Mouse (Mus musculus): ENCODE data around the gene Dok3. TPM values are rescaled to one million over a fixed set of nuclear protein-coding genes. Genes with fewer than 3 reads are reported as not detected.

Gene Dok3
- polyA plus RNA-seq, 1 experiment, result 0.83 TPM

DNA sequence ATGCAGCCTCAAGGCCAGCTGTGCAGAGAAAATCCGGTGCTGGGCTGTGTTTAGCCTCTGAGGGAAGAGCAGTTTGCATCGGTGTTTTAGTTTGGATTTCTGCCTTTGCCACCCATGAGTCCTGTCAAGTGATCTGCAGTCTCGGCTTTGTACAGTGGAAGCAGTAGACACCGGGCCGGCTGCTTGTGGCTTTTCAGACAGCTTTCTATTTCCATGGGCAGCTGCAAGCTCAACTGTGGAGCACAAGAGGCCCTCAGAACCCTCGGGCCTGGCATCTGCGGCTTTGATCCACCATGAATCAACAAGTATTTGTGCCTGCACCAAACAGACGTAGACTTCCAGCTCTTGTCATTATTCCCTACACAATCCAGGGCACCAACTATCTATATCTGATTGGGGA, 26.7 kb downstream of the Dok3 start:
- peaks cover 49% of the 10 kb centered on the region for H3K79me2 ChIP-seq (ENCODE audit: control insufficient read depth, insufficient read depth)
- H3K27me3 ChIP-seq (ENCODE audit: control insufficient read depth, insufficient read depth, insufficient read length), result no peaks in the 10 kb centered on the region
- H3K79me3 ChIP-seq (ENCODE audit: low read depth), result peaks cover under 1% of the 10 kb centered on the region
- H3K4me3 ChIP-seq (ENCODE audit: insufficient read depth, poor library complexity, severe bottlenecking), result no peak overlapping the region
- TF ChIP-seq MAX (IDR thresholded peaks at IDR 0.05) (no peak), MYOG (IDR thresholded peaks at IDR 0.05; ENCODE audit: control insufficient read depth, extremely low read depth, insufficient read length) (no peak), FOSL1 (IDR thresholded peaks at IDR 0.05; ENCODE audit: insufficient read depth, low read length, poor library complexity, severe bottlenecking) (no peak), CEBPB (IDR thresholded peaks at IDR 0.05; ENCODE audit: low read depth) (no peak), MYOD1 (IDR thresholded peaks at IDR 0.05; ENCODE audit: control insufficient read depth, insufficient read length, low read depth) (no peak), CTCF (IDR thresholded peaks at IDR 0.05; ENCODE audit: control insufficient read depth, insufficient read depth, insufficient read length) (no peak), USF1 (IDR thresholded peaks at IDR 0.05; ENCODE audit: low read depth) (no peak)
- peaks cover 94% of the 10 kb centered on the region for H3K36me3 ChIP-seq (ENCODE audit: control insufficient read depth, insufficient read depth)
- H3ac ChIP-seq (ENCODE audit: control insufficient read depth, insufficient read length, low read depth), result no peak overlapping the region

DNA sequence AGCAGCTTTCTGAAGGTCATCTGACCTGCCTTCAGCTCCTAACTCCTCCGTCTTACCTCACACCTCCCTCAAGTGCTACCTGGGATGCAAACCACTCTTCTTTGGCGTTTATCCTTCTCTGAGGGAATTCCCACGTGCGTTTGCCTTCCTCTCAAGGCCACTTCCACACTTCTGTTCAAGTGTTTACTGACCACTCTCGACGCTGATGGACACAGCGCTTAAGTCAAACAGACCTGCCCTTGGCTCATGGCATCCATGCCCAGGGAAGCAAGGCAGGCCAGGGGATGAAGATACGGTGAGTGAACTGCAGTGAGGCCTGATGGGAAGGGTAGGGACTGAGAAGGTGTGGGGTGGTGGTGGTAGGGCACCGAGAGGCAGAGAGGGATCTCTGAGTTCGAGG, 28.5 kb downstream of the Dok3 start:
- no peak overlapping the region for H3K4me3 ChIP-seq (ENCODE audit: insufficient read depth, poor library complexity, severe bottlenecking)
- H3K79me2 ChIP-seq (ENCODE audit: control insufficient read depth, insufficient read depth), result peaks cover 31% of the 10 kb centered on the region
- H3ac ChIP-seq (ENCODE audit: control insufficient read depth, insufficient read length, low read depth), result no peak overlapping the region
- H3K79me3 ChIP-seq (ENCODE audit: low read depth), result no peaks in the 10 kb centered on the region
- TF ChIP-seq CEBPB (IDR thresholded peaks at IDR 0.05; ENCODE audit: low read depth) (no peak), MYOD1 (IDR thresholded peaks at IDR 0.05; ENCODE audit: control insufficient read depth, insufficient read length, low read depth) (no peak), USF1 (IDR thresholded peaks at IDR 0.05; ENCODE audit: low read depth) (no peak), CTCF (IDR thresholded peaks at IDR 0.05; ENCODE audit: control insufficient read depth, insufficient read depth, insufficient read length) (no peak), MAX (IDR thresholded peaks at IDR 0.05) (no peak), MYOG (IDR thresholded peaks at IDR 0.05; ENCODE audit: control insufficient read depth, extremely low read depth, insufficient read length) (no peak)
- peaks cover 86% of the 10 kb centered on the region for H3K36me3 ChIP-seq (ENCODE audit: control insufficient read depth, insufficient read depth)
- H3K27me3 ChIP-seq (ENCODE audit: control insufficient read depth, insufficient read depth, insufficient read length), result no peaks in the 10 kb centered on the region

DNA sequence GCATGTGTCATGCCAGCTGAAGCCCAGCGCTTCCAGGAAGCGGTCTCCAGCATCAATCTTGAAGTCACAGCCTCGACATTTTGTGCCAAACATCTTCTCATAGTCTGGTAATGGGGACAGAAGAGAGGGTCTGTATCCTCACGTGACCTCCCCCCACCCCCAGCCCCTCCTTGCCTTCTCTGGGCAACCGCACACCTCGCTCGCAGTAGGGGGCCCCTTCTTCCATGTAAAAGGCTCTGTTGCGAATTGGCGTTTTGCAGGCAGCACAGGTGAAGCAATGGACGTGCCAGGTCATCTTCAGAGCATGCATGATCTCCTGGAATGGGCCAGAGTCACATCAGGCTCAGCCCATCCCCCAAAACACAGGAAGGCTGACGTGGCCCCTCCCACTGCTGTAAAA, 30.2 kb downstream of the Dok3 start:
- no peak overlapping the region for H3ac ChIP-seq (ENCODE audit: control insufficient read depth, insufficient read length, low read depth)
- no peak overlapping the region for H3K4me3 ChIP-seq (ENCODE audit: insufficient read depth, poor library complexity, severe bottlenecking)
- H3K27me3 ChIP-seq (ENCODE audit: control insufficient read depth, insufficient read depth, insufficient read length), result no peaks in the 10 kb centered on the region
- TF ChIP-seq USF1 (IDR thresholded peaks at IDR 0.05; ENCODE audit: low read depth) (no peak), FOSL1 (IDR thresholded peaks at IDR 0.05; ENCODE audit: insufficient read depth, low read length, poor library complexity, severe bottlenecking) (no peak), CEBPB (IDR thresholded peaks at IDR 0.05; ENCODE audit: low read depth) (no peak), MYOG (IDR thresholded peaks at IDR 0.05; ENCODE audit: control insufficient read depth, extremely low read depth, insufficient read length) (no peak), MAX (IDR thresholded peaks at IDR 0.05) (no peak), MYOD1 (IDR thresholded peaks at IDR 0.05; ENCODE audit: control insufficient read depth, insufficient read length, low read depth) (no peak), CTCF (IDR thresholded peaks at IDR 0.05; ENCODE audit: control insufficient read depth, insufficient read depth, insufficient read length) (no peak)
- no peaks in the 10 kb centered on the region for H3K79me3 ChIP-seq (ENCODE audit: low read depth)
- peaks cover 14% of the 10 kb centered on the region for H3K79me2 ChIP-seq (ENCODE audit: control insufficient read depth, insufficient read depth)
- peaks cover 69% of the 10 kb centered on the region for H3K36me3 ChIP-seq (ENCODE audit: control insufficient read depth, insufficient read depth)

DNA sequence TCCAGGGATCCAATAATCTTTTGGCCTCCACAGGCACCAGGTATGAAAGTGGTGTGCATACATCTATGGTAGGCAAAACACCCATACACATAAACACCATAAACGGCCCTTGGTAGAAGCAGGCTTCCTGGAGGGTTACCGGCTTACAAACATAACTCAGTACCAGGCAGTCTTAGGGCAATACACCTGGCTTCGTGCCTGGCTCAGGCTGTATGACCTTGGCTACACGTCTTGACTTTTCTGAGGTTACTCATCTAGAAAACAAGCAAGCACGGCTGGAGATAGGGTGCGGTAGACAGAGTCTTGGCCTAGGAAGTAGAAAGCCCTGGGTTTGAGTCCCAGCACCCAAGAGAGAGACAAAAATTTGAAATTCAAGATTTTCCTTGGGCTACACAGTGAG, 32.4 kb downstream of the Dok3 start:
- Histone ChIP-seq H3K79me2 (ENCODE audit: control insufficient read depth, insufficient read depth) (no peaks in the 10 kb centered on the region), H3ac (ENCODE audit: control insufficient read depth, insufficient read length, low read depth) (no peak overlapping the region)
- TF ChIP-seq USF1 (IDR thresholded peaks at IDR 0.05; ENCODE audit: low read depth) (no peak), CEBPB (IDR thresholded peaks at IDR 0.05; ENCODE audit: low read depth) (no peak), MYOG (IDR thresholded peaks at IDR 0.05; ENCODE audit: control insufficient read depth, extremely low read depth, insufficient read length) (no peak), FOSL1 (IDR thresholded peaks at IDR 0.05; ENCODE audit: insufficient read depth, low read length, poor library complexity, severe bottlenecking) (no peak), MYOD1 (IDR thresholded peaks at IDR 0.05; ENCODE audit: control insufficient read depth, insufficient read length, low read depth) (no peak), CTCF (IDR thresholded peaks at IDR 0.05; ENCODE audit: control insufficient read depth, insufficient read depth, insufficient read length) (no peak), MAX (IDR thresholded peaks at IDR 0.05) (no peak)

DNA sequence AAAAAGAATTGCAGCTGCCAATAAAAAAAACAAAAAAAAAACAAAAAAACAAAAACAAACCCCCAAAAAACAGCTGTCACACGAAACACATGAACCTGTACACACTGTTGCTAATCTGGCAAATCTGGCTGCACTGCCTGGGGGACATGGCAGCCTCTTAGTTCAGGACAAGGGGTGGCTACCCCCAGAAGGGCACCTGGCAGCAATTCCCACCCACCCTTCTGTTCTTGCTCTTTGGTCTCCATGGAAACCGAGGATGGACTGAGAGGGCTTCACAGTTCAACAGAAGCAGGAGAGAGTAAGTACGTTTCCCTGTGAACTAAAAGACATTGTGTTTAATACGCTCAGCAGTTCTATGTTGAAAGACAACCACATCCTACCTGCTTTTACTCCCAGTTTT, 33.4 kb downstream of the Dok3 start:
- Histone ChIP-seq H3K79me3 (ENCODE audit: low read depth) (no peaks in the 10 kb centered on the region), H3ac (ENCODE audit: control insufficient read depth, insufficient read length, low read depth) (no peak overlapping the region), H3K36me3 (ENCODE audit: control insufficient read depth, insufficient read depth) (peaks cover 38% of the 10 kb centered on the region), H3K4me3 (ENCODE audit: insufficient read depth, poor library complexity, severe bottlenecking) (no peak overlapping the region), H3K27me3 (ENCODE audit: control insufficient read depth, insufficient read depth, insufficient read length) (no peaks in the 10 kb centered on the region), H3K79me2 (ENCODE audit: control insufficient read depth, insufficient read depth) (no peaks in the 10 kb centered on the region)
- TF ChIP-seq FOSL1 (IDR thresholded peaks at IDR 0.05; ENCODE audit: insufficient read depth, low read length, poor library complexity, severe bottlenecking) (no peak), USF1 (IDR thresholded peaks at IDR 0.05; ENCODE audit: low read depth) (no peak), MAX (IDR thresholded peaks at IDR 0.05) (no peak), CEBPB (IDR thresholded peaks at IDR 0.05; ENCODE audit: low read depth) (no peak), CTCF (IDR thresholded peaks at IDR 0.05; ENCODE audit: control insufficient read depth, insufficient read depth, insufficient read length) (no peak), MYOG (IDR thresholded peaks at IDR 0.05; ENCODE audit: control insufficient read depth, extremely low read depth, insufficient read length) (no peak), MYOD1 (IDR thresholded peaks at IDR 0.05; ENCODE audit: control insufficient read depth, insufficient read length, low read depth) (no peak)

More for the DNA sequence above, 32.4 kb downstream of the Dok3 start:
- H3K36me3 ChIP-seq (ENCODE audit: control insufficient read depth, insufficient read depth), result peaks cover 47% of the 10 kb centered on the region
- H3K79me3 ChIP-seq (ENCODE audit: low read depth), result no peaks in the 10 kb centered on the region
- no peak overlapping the region for H3K4me3 ChIP-seq (ENCODE audit: insufficient read depth, poor library complexity, severe bottlenecking)
- H3K27me3 ChIP-seq (ENCODE audit: control insufficient read depth, insufficient read depth, insufficient read length), result no peaks in the 10 kb centered on the region

Data from C2C12 (cell line).